9 mouse cellular contexts compared by ENCODE assay signal in the genomic region with DNA sequence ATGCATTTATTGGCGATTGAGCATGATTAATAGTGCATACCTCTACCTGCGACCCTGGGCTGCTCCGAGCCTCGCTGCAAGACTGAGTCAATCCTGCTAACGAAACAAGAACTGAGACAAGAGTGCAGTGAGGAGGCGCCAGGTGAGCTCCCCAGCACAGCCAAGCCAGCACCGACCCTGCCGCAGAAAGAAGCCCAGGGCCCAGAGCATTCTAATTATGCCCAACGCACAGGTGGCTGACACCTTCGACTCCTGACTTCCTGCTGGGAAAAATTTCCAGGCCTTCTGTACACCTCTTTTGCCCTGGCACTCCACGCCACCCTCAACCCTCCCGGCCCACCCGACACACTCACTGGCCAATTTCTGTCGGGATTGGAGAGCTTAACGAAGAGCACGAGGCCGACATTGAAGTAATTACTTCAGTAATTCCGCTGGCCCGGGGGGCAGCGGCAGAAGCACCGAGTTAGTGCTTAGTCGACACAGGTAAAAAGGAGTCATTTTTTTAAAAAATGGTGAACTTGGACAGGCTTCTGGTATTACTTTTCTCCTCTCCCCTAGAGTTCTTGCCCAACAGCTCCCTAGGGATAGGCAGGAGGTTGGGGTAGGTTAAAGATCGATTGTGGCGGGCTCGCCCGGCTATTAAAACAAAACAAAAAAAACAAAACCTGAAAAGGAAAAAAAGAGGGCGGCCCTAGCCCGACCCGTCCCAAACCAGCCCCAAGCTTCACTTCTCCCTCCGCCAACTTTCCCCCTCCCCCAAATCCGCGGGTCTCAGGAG. TPM values are rescaled to one million over a fixed set of nuclear protein-coding genes. Genes with fewer than 3 reads are reported as not detected.
A peak's percentile ranks its signal among the peaks of the same experiment; 100 is the strongest.
DNase-seq lines count a peak whose midpoint lies in the region; ATAC-seq and TF ChIP-seq lines count a peak whose summit lies in the region.
"Had no signal": no experiment of that assay in that cellular context is flagged by ENCODE, and none has a peak within 500 bp of the region (broad histone marks: within the 10 kb centered on the region; RNA-seq: fewer than 3 reads in every experiment).

No protein-coding gene starts in this region.

- H3K9ac ChIP-seq in hindbrain, embryonic 14.5 days = peak overlapping the region; percentile 89
- peak overlapping the region; percentile 96 for H3K9ac ChIP-seq in liver, embryonic 12.5 days

- H3K27ac ChIP-seq in hindbrain, embryonic 14.5 days = peak overlapping the region; percentile 95
- peak overlapping the region; percentile 95 for H3K27ac ChIP-seq in liver, embryonic 12.5 days

- peak overlapping the region; percentile 94 for H3K4me3 ChIP-seq in E14TG2a.4 (replicated peaks; ENCODE audit: low read length)
- H3K4me3 ChIP-seq in hindbrain, embryonic 14.5 days (replicated peaks; ENCODE audit: low read length) = peak overlapping the region; percentile 90
- H3K4me3 ChIP-seq in liver, embryonic 12.5 days = peak overlapping the region; percentile 96

- under 1% methylated on average over 31 of the region's 32 CpGs for WGBS in hindbrain, embryonic 14.5 days
- under 1% methylated on average over 32 of the region's 32 CpGs for WGBS in liver, embryonic 12.5 days (ENCODE audit: insufficient replicate concordance)

- H3K9me3 ChIP-seq in E14TG2a.4 (ENCODE audit: low read length) = peaks cover 28% of the 10 kb centered on the region; the same call in 1 of the 2 replicates
- no peaks in the 10 kb centered on the region for H3K9me3 ChIP-seq in hindbrain, embryonic 14.5 days (ENCODE audit: control insufficient read depth, low read length)
- H3K9me3 ChIP-seq in liver, embryonic 12.5 days (replicated peaks) = no peaks in the 10 kb centered on the region

- TF ChIP-seq CTCF in E14TG2a.4 (conservative IDR thresholded peaks at IDR 0.05; ENCODE audit: low read length) = no peak

- peak overlapping the region; percentile 78 for H3K4me2 ChIP-seq in hindbrain, embryonic 14.5 days (replicated peaks)
- peak overlapping the region; percentile 88 for H3K4me2 ChIP-seq in liver, embryonic 12.5 days

- DNase-seq in 3134 (ENCODE audit: extremely low read depth, insufficient read length, low spot score) = peak; percentile 44
- DNase-seq in embryo, embryonic 11 days = peak; percentile 34
- no peak for DNase-seq in hindbrain, embryonic 14.5 days (ENCODE audit: low spot score)
- DNase-seq in spleen, adult 12 weeks (ENCODE audit: low spot score) = peak; percentile 14
- no peak for DNase-seq in frontal cortex, postnatal 10 days (ENCODE audit: low spot score in 2 of 2)
- DNase-seq in left cerebral cortex, adult 8-10 months (ENCODE audit: low spot score in 2 of 2) = no peak

- no peaks in the 10 kb centered on the region for H3K27me3 ChIP-seq in E14TG2a.4 (ENCODE audit: insufficient read depth, low read length)
- no peaks in the 10 kb centered on the region for H3K27me3 ChIP-seq in hindbrain, embryonic 14.5 days (ENCODE audit: control insufficient read depth, insufficient read depth, low read length)
- H3K27me3 ChIP-seq in liver, embryonic 12.5 days (replicated peaks) = no peaks in the 10 kb centered on the region

- ATAC-seq in hindbrain, embryonic 14.5 days (ENCODE audit: low FRiP score) = no peak
- no peak for ATAC-seq in liver, embryonic 12.5 days

- H3K4me1 ChIP-seq in E14TG2a.4 (replicated peaks; ENCODE audit: low read depth, low read length) = peaks cover 35% of the 10 kb centered on the region
- peaks cover 18% of the 10 kb centered on the region for H3K4me1 ChIP-seq in hindbrain, embryonic 14.5 days (replicated peaks; ENCODE audit: control insufficient read depth, insufficient read depth, low read length)
- peaks cover 32% of the 10 kb centered on the region for H3K4me1 ChIP-seq in liver, embryonic 12.5 days

- peaks cover 47% of the 10 kb centered on the region for H3K36me3 ChIP-seq in E14TG2a.4 (ENCODE audit: insufficient read depth, low read length)
- H3K36me3 ChIP-seq in hindbrain, embryonic 14.5 days (replicated peaks; ENCODE audit: control insufficient read depth, insufficient read depth) = peaks cover 24% of the 10 kb centered on the region
- peaks cover 34% of the 10 kb centered on the region for H3K36me3 ChIP-seq in liver, embryonic 12.5 days

RNA-seq across cellular contexts. Expression of a gene that starts 1.0 kb away (rescaled TPM):
- 38.1 and 41.8 TPM in 2 replicates for polyA plus RNA-seq in hindbrain, embryonic 14.5 days (2014; fragmentation: Nextera tagmentation; extraction: Ambion mirVana)
- polyA plus RNA-seq in liver, embryonic 12.5 days (2016; fragmentation: Nextera tagmentation; extraction: Ambion mirVana) = 58.1 and 59.1 TPM in 2 replicates
- 10 to 100 TPM; 34.9 to 45.6 (median 40.1) TPM for total RNA-seq in left cerebral cortex, adult 8-10 months (2022)

RNA-seq across cellular contexts. Expression of a gene that starts 20.7 kb away (rescaled TPM):
- polyA plus RNA-seq in hindbrain, embryonic 14.5 days (2014; fragmentation: Nextera tagmentation; extraction: Ambion mirVana) = not detected in 2 replicates
- polyA plus RNA-seq in liver, embryonic 12.5 days (2016; fragmentation: Nextera tagmentation; extraction: Ambion mirVana) = 0.07 and 0.10 TPM in 2 replicates
- total RNA-seq in left cerebral cortex, adult 8-10 months (2022) = under 1 TPM; 0.11 to 0.35 (median 0.14) TPM

RNA-seq across cellular contexts. Expression of a gene that starts 29.2 kb away (rescaled TPM):
- 2.4 and 3.3 TPM in 2 replicates for polyA plus RNA-seq in hindbrain, embryonic 14.5 days (2014; fragmentation: Nextera tagmentation; extraction: Ambion mirVana)
- polyA plus RNA-seq in liver, embryonic 12.5 days (2016; fragmentation: Nextera tagmentation; extraction: Ambion mirVana) = 0.11 and 0.14 TPM in 2 replicates
- 1 to 10 TPM; 2.2 to 4.6 (median 3.5) TPM for total RNA-seq in left cerebral cortex, adult 8-10 months (2022)
- total RNA-seq: heart, adult 18-20 months had no signal

RNA-seq across cellular contexts. Expression of a gene that starts 29.8 kb away (rescaled TPM):
- polyA plus RNA-seq in hindbrain, embryonic 14.5 days (2014; fragmentation: Nextera tagmentation; extraction: Ambion mirVana) = not detected in 2 replicates
- not detected in 2 replicates for polyA plus RNA-seq in liver, embryonic 12.5 days (2016; fragmentation: Nextera tagmentation; extraction: Ambion mirVana)
- total RNA-seq in left cerebral cortex, adult 8-10 months (2022) = not detected
- total RNA-seq: heart, adult 18-20 months had no signal

Comparison
In these comparisons a context has a peak if more than half of its experiments do, and no peak if none do; other contexts are left out.
1. DNase-seq: peak in 3134 (single experiment), embryo, embryonic 11 days (single experiment) and spleen, adult 12 weeks (single experiment); none in hindbrain, embryonic 14.5 days (single experiment), frontal cortex, postnatal 10 days (0 of 2) and left cerebral cortex, adult 8-10 months (0 of 2).
2. Peak in every context shown above with its lines, with median percentiles within 50 percentile points of each other: H3K4me3 ChIP-seq.